Mouse (Mus musculus): ENCODE measurements around the gene Mep1a. TPM values are rescaled to one million over a fixed set of nuclear protein-coding genes. Genes with fewer than 3 reads are reported as not detected.

Gene Mep1a
- polyA plus RNA-seq, 1 experiment from 2014 or later, result 0.06 TPM

DNA sequence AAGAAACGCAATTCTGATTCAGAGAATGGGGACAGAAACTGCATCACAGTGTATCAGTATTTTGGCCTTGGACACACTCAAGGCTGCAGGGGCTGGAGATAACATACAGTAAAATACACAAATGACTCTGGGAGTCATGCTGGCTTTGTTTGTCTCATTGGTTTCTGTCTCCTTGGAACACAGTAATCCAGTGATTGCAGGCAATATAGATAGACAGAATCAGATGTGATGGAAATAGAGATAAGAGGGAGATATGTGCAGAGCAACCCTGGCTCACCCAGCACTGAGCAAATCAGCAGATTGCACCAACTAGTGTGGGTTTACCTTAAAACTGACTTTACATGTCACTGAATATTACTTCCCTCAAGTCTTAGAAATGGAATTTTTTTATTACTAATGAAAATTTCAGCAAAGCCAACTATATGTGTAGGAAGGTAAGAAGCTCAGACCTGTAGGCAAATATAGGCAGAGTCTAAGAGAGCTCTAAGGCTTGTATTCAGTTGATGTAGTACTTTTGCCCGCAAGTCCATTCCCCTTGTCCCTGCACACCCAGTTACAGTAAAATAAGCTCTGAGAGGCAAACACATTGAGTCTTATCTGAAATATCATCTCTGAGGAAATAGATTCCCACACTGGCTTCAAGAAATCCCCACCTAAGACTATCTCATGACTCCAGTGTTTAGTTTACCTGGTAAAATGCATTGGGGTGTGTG, 14.0 kb downstream of the Mep1a start:
- no peak overlapping the region for H3K9ac ChIP-seq (replicated peaks)
- H3K27ac ChIP-seq (ENCODE audit: low read depth), result no peak overlapping the region
- ATAC-seq (no peak), DNase-seq (no peak)
- no peaks in the 10 kb centered on the region for H3K27me3 ChIP-seq (ENCODE audit: insufficient read depth, low read length)
- H3K4me3 ChIP-seq (ENCODE audit: low read depth, low read length), result no peak overlapping the region
- TF ChIP-seq CTCF (IDR thresholded peaks at IDR 0.05; ENCODE audit: low read depth) (no peak), EP300 (IDR thresholded peaks at IDR 0.05; ENCODE audit: low read depth) (no peak)
- 76% methylated on average over 2 of the region's 2 CpGs for WGBS (ENCODE audit: insufficient replicate concordance)
- H3K4me1 ChIP-seq (ENCODE audit: insufficient read depth), result no peaks in the 10 kb centered on the region
- H3K36me3 ChIP-seq (replicated peaks; ENCODE audit: insufficient read depth, low read length), result no peaks in the 10 kb centered on the region
- H3K9me3 ChIP-seq (ENCODE audit: low read length), result no peaks in the 10 kb centered on the region
- H3K4me2 ChIP-seq (ENCODE audit: low read depth, low read length), result no peak overlapping the region

DNA sequence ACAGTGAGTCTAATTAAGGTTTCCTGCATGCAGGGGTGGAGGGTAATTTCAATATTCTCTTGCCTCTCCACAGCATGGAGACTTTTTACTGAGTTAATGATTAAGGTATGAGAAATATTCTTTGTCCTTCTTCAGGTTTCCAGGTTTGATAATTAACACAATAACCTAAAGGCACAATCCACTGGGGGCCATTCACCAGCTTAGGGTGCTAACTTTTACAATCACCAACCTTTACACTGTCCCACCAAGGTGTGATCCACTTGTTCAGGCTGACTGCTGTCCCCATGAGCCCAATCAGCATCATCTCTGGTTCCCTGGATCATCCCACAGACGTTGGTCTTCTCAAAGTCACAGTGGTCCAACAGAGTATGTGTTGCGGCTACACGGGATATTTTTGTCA, 16.6 kb downstream of the Mep1a start:
- H3K4me1 ChIP-seq (ENCODE audit: insufficient read depth), result no peaks in the 10 kb centered on the region
- no peak overlapping the region for H3K4me3 ChIP-seq (ENCODE audit: low read depth, low read length)
- H3K27ac ChIP-seq (ENCODE audit: low read depth), result no peak overlapping the region
- DNase-seq, result no peak
- WGBS (ENCODE audit: insufficient replicate concordance), result 80% methylated on average over 3 of the region's 3 CpGs
- H3K27me3 ChIP-seq (ENCODE audit: insufficient read depth, low read length), result no peaks in the 10 kb centered on the region
- no peak for TF ChIP-seq EP300 (IDR thresholded peaks at IDR 0.05; ENCODE audit: low read depth)
- TF ChIP-seq CTCF (IDR thresholded peaks at IDR 0.05; ENCODE audit: low read depth), result no peak
- H3K36me3 ChIP-seq (replicated peaks; ENCODE audit: insufficient read depth, low read length), result no peaks in the 10 kb centered on the region
- no peak for ATAC-seq
- H3K9ac ChIP-seq (replicated peaks), result no peak overlapping the region
- H3K9me3 ChIP-seq (ENCODE audit: low read length), result no peaks in the 10 kb centered on the region
- no peak overlapping the region for H3K4me2 ChIP-seq (ENCODE audit: low read depth, low read length)

DNA sequence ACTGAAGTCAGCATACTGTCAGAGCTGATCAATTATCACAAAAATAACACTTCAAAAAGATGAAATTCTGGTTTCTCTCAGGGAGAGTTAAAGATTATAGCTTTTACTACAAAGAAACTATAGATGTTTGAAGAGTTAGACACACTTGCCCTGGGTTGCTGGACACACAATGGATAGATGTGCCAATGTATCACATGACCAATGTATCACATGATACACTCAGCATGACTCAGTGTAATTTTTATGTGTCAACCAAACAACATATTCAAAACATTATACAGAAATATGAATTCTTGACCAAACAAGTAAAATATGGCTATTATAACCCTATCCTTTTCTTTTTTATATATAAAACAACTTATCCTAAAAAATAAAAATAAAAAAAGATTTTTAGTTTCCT, 25.0 kb downstream of the Mep1a start:
- H3K27ac ChIP-seq (ENCODE audit: low read depth), result no peak overlapping the region
- no peak for TF ChIP-seq CTCF (IDR thresholded peaks at IDR 0.05; ENCODE audit: low read depth)
- H3K9me3 ChIP-seq (ENCODE audit: low read length), result no peaks in the 10 kb centered on the region
- no peak overlapping the region for H3K4me3 ChIP-seq (ENCODE audit: low read depth, low read length)
- H3K27me3 ChIP-seq (ENCODE audit: insufficient read depth, low read length), result no peaks in the 10 kb centered on the region
- DNase-seq (no peak), ATAC-seq (no peak)
- H3K4me1 ChIP-seq (ENCODE audit: insufficient read depth), result no peaks in the 10 kb centered on the region
- no peak overlapping the region for H3K4me2 ChIP-seq (ENCODE audit: low read depth, low read length)
- no peak overlapping the region for H3K9ac ChIP-seq (replicated peaks)
- H3K36me3 ChIP-seq (replicated peaks; ENCODE audit: insufficient read depth, low read length), result no peaks in the 10 kb centered on the region

DNA sequence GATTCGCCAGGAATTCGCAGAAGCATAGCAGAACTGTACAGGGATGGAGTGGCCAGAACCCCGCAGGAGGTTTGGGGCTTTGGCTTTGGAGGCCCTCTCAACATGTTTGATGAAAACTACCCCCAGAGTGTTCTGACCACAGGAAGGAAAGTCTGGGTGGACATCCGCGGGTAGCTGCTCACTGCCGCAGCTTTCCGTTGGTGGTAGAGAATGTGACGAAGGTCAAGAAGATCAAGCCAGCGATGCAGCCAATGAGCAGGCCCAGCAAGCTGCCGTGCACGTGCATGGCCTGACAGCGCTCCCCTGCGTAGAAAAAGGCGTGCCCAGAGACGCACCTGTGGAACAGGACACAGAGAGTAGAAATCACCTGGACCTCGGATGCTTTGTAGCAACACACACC, 27.8 kb downstream of the Mep1a start:
- Histone ChIP-seq H3K4me2 (ENCODE audit: low read depth, low read length) (no peak overlapping the region), H3K36me3 (replicated peaks; ENCODE audit: insufficient read depth, low read length) (no peaks in the 10 kb centered on the region), H3K27me3 (ENCODE audit: insufficient read depth, low read length) (no peaks in the 10 kb centered on the region), H3K27ac (ENCODE audit: low read depth) (no peak overlapping the region), H3K4me1 (ENCODE audit: insufficient read depth) (no peaks in the 10 kb centered on the region), H3K9ac (replicated peaks) (no peak overlapping the region), H3K9me3 (ENCODE audit: low read length) (no peaks in the 10 kb centered on the region), H3K4me3 (ENCODE audit: low read depth, low read length) (no peak overlapping the region)
- 78% methylated on average over 16 of the region's 16 CpGs for WGBS (ENCODE audit: insufficient replicate concordance)
- TF ChIP-seq EP300 (IDR thresholded peaks at IDR 0.05; ENCODE audit: low read depth), result no peak
- TF ChIP-seq CTCF (IDR thresholded peaks at IDR 0.05; ENCODE audit: low read depth), result no peak
- DNase-seq, result no peak
- no peak for ATAC-seq

DNA sequence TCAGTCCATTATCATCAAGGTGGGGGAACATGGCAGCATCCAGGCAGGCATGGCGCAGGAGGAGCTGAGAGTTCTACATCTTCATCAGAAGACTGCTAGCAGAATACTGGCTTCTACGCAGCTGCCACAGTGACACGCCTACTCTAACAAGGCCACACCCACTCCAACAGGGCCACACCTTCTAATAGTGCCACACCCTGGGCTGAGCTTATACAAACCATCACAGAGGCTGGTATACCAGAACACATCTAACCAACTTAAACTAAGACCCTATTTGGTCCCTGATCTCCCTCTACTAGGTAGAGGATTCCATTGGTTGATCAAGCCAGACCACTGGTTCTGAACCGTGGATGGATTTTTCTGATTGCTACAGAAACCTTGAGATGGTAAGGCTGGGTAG, 30.1 kb downstream of the Mep1a start:
- TF ChIP-seq EP300 (IDR thresholded peaks at IDR 0.05; ENCODE audit: low read depth) (no peak), CTCF (IDR thresholded peaks at IDR 0.05; ENCODE audit: low read depth) (no peak)
- Histone ChIP-seq H3K9me3 (ENCODE audit: low read length) (no peaks in the 10 kb centered on the region), H3K9ac (replicated peaks) (no peak overlapping the region), H3K27ac (ENCODE audit: low read depth) (no peak overlapping the region), H3K4me1 (ENCODE audit: insufficient read depth) (no peaks in the 10 kb centered on the region), H3K4me3 (ENCODE audit: low read depth, low read length) (no peak overlapping the region), H3K27me3 (ENCODE audit: insufficient read depth, low read length) (no peaks in the 10 kb centered on the region), H3K4me2 (ENCODE audit: low read depth, low read length) (no peak overlapping the region), H3K36me3 (replicated peaks; ENCODE audit: insufficient read depth, low read length) (no peaks in the 10 kb centered on the region)
- ATAC-seq (no peak), DNase-seq (no peak)
- 72% methylated on average over 4 of the region's 4 CpGs for WGBS (ENCODE audit: insufficient replicate concordance)

DNA sequence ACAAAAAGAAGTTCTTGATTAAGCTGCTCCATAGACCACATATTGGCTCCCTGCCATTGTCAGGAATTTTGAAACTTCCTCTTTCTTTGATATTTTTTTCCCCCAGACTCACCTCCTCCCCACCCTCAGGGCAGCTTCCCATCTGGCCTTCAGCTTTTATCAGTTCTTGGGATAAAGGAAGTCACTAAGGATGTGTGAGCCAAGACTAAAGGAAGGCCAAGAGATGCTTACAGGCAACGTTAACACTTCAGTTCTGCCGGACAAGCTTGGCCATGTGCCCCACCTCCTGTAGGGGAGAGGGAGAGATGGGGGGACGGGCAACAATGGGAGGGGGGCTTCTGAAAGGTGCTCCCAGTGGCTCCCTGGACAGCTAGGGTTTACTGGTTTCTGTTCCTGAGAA, 32.6 kb downstream of the Mep1a start:
- Histone ChIP-seq H3K4me2 (ENCODE audit: low read depth, low read length) (no peak overlapping the region), H3K9ac (replicated peaks) (no peak overlapping the region), H3K4me1 (ENCODE audit: insufficient read depth) (no peaks in the 10 kb centered on the region), H3K4me3 (ENCODE audit: low read depth, low read length) (no peak overlapping the region), H3K9me3 (ENCODE audit: low read length) (no peaks in the 10 kb centered on the region), H3K27me3 (ENCODE audit: insufficient read depth, low read length) (no peaks in the 10 kb centered on the region), H3K27ac (ENCODE audit: low read depth) (no peak overlapping the region), H3K36me3 (replicated peaks; ENCODE audit: insufficient read depth, low read length) (no peaks in the 10 kb centered on the region)
- TF ChIP-seq EP300 (IDR thresholded peaks at IDR 0.05; ENCODE audit: low read depth) (no peak), CTCF (IDR thresholded peaks at IDR 0.05; ENCODE audit: low read depth) (no peak)
- ATAC-seq, result no peak
- WGBS (ENCODE audit: insufficient replicate concordance), result 35% methylated on average over 3 of the region's 3 CpGs
- DNase-seq, result no peak

All from liver, postnatal 0 days (tissue).